Mouse (Mus musculus) thymus, adult 18-20 months (tissue): ENCODE results near the gene Bmpr1b.

Source experiments
- DNase-seq, 2 experiments: peaks; one replicate each; pipeline ENCODE4 v3.0.0; 2022; ENCODE audit warnings: mixed read lengths in 2 of 2

The Bmpr1b gene

GRCm38 (mm10) chr3:141809581-141809980 lies 359.6 kb downstream of the Bmpr1b start:
- no peak for DNase-seq

GRCm38 (mm10) chr3:141804133-141804532 lies 365.1 kb downstream of the Bmpr1b start:
- DNase-seq: no peak

GRCm38 (mm10) chr3:141797789-141798188 lies 371.4 kb downstream of the Bmpr1b start:
- DNase-seq: no peak

GRCm38 (mm10) chr3:141797372-141797771 lies 371.9 kb downstream of the Bmpr1b start:
- no peak for DNase-seq

GRCm38 (mm10) chr3:141794371-141794770 lies 374.9 kb downstream of the Bmpr1b start:
- DNase-seq: no peak

- DNase-seq: no peak
Measured at GRCm38 (mm10) chr3:141793755-141794154, 375.5 kb downstream of the Bmpr1b start.

GRCm38 (mm10) chr3:141792106-141792505 lies 377.1 kb downstream of the Bmpr1b start:
- no peak for DNase-seq

- no peak for DNase-seq
Measured at GRCm38 (mm10) chr3:141791026-141791780, 378.0 kb downstream of the Bmpr1b start.
